Mouse (Mus musculus) kidney, adult 2 months (tissue): ENCODE measurements at regions not wholly inside any gene's neighbourhood (a gene's known extent, or its start where the extent isn't known, plus 50 kb on each side); places are given as distances from the start of the nearest gene placed in this dataset.

Source experiments
- DNase-seq: peaks from one replicate; pipeline ENCODE4 v3.0.0; 2021
- H3K27ac ChIP-seq: fragments of 200-500 bp; 2 replicates; pipeline ENCODE4 v1.5.1; 2012; ENCODE audit warnings: low read depth, low read length, control low read depth, inconsistent platforms; ENCODE audit not compliant: insufficient read depth
- H3K27me3 ChIP-seq: fragments of 200-500 bp; replicated peaks from 2 replicates; pipeline ENCODE4 v1.6.1; 2012; ENCODE audit warnings: mild to moderate bottlenecking, moderate library complexity, low read length, inconsistent platforms; ENCODE audit not compliant: control insufficient read depth, insufficient read depth
- H3K36me3 ChIP-seq: fragments of 200-500 bp; 2 replicates; pipeline ENCODE4 v1.6.1; 2012; ENCODE audit warnings: mild to moderate bottlenecking, moderate library complexity, low read length, inconsistent platforms; ENCODE audit not compliant: control insufficient read depth, insufficient read depth
- H3K4me1 ChIP-seq: fragments of 200-500 bp; 2 replicates; pipeline ENCODE4 v1.6.1; 2011; ENCODE audit warnings: low read length; ENCODE audit not compliant: control insufficient read depth, insufficient read depth
- H3K4me3 ChIP-seq: fragments of 200-500 bp; 2 replicates; pipeline ENCODE4 v1.5.1; 2011; ENCODE audit warnings: mild to moderate bottlenecking, low read depth, low read length, control low read depth; ENCODE audit not compliant: insufficient read depth
- CTCF ChIP-seq: fragments of 200-500 bp; conservative IDR thresholded peaks from 2 replicates; pipeline ENCODE4 v1.5.1; 2011; ENCODE audit warnings: low read depth, mild to moderate bottlenecking, control low read depth, low read length, moderate library complexity, mixed read lengths; ENCODE audit not compliant: insufficient read depth, insufficient read length
- POLR2A ChIP-seq: fragments of 200-500 bp; IDR thresholded peaks from one replicate; pipeline ENCODE4 v1.6.1; 2011; ENCODE audit warnings: low read depth, low read length, control low read depth
- WGBS: fragments of 180-500 bp; shearing (Covaris S2); methylation state at CpG from one replicate; pipeline ENCODE4 v1.1.7; 2018; 5-methylcytosine and 5-hydroxymethylcytosine counted together

- H3K36me3 ChIP-seq: no peaks in the 10 kb centered on the region
- DNase-seq: no peak
- H3K4me1 ChIP-seq: no peaks in the 10 kb centered on the region
- TF ChIP-seq CTCF (no peak), POLR2A (no peak)
- H3K27ac ChIP-seq: no peak overlapping the region
- H3K4me3 ChIP-seq: no peak overlapping the region
- H3K27me3 ChIP-seq: no peaks in the 10 kb centered on the region
- 21% methylated on average over 3 of the region's 3 CpGs for WGBS
Measured at GRCm38 (mm10) chr6:6434855-6435254, 143.6 kb downstream of the Sem1 start.

GRCm38 (mm10) chr6:6434261-6434802 lies 144.1 kb downstream of the Sem1 start:
- DNase-seq: no peak
- Histone ChIP-seq H3K4me3 (no peak overlapping the region), H3K27ac (no peak overlapping the region), H3K4me1 (no peaks in the 10 kb centered on the region), H3K27me3 (no peaks in the 10 kb centered on the region), H3K36me3 (no peaks in the 10 kb centered on the region)
- TF ChIP-seq POLR2A: no peak
- TF ChIP-seq CTCF: no peak
- WGBS: 76% methylated on average over 5 of the region's 5 CpGs

- Histone ChIP-seq H3K4me3 (no peak overlapping the region), H3K27ac (no peak overlapping the region), H3K36me3 (no peaks in the 10 kb centered on the region), H3K27me3 (no peaks in the 10 kb centered on the region), H3K4me1 (no peaks in the 10 kb centered on the region)
- 51% methylated on average over 6 of the region's 6 CpGs for WGBS
- no peak for DNase-seq
- TF ChIP-seq POLR2A: no peak
- TF ChIP-seq CTCF: no peak
Measured at GRCm38 (mm10) chr6:6433179-6433578, 145.3 kb downstream of the Sem1 start.

- Histone ChIP-seq H3K4me1 (no peaks in the 10 kb centered on the region), H3K36me3 (no peaks in the 10 kb centered on the region), H3K4me3 (no peak overlapping the region), H3K27me3 (no peaks in the 10 kb centered on the region), H3K27ac (no peak overlapping the region)
- no peak for DNase-seq
- 58% methylated on average over 9 of the region's 9 CpGs for WGBS
- TF ChIP-seq POLR2A (no peak), CTCF (no peak)
Measured at GRCm38 (mm10) chr6:6414654-6415610, 163.5 kb downstream of the Sem1 start.

DNA sequence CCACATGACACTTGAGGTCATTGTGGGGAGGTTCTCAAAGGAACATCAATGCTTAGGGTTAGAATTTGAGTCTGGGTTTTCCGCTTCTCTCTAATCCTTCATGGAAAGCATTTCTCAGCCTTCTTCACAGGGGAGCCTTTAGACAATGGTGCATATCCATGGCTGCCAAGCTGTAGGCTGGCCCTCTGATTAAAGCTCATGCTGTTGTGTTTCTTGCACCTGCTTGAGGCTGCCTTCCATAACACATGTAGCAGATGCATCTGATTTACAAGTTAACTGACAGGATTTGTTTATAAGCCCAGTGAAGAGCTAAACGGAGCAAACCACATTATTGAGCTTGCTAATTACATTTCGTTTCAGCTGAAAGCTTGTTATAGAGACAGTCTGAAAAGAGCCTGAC lies 180.5 kb downstream of the Sem1 start:
- WGBS: 64% methylated on average over 3 of the region's 3 CpGs
- no peak for TF ChIP-seq CTCF
- no peak for TF ChIP-seq POLR2A

GRCm38 (mm10) chr6:6389454-6390445 lies 172.8 kb upstream of the Slc25a13 start:
- WGBS: 82% methylated on average over 16 of the region's 16 CpGs
- Histone ChIP-seq H3K4me3 (no peak overlapping the region), H3K4me1 (no peaks in the 10 kb centered on the region), H3K27ac (no peak overlapping the region), H3K36me3 (no peaks in the 10 kb centered on the region), H3K27me3 (no peaks in the 10 kb centered on the region)
- no peak for TF ChIP-seq CTCF
- no peak for TF ChIP-seq POLR2A
- DNase-seq: no peak

More for the DNA sequence above, 180.5 kb downstream of the Sem1 start:
- Histone ChIP-seq H3K27me3 (no peaks in the 10 kb centered on the region), H3K4me3 (no peak overlapping the region), H3K27ac (no peak overlapping the region), H3K36me3 (no peaks in the 10 kb centered on the region), H3K4me1 (no peaks in the 10 kb centered on the region)
- no peak for DNase-seq
